Mouse (Mus musculus) C2C12 (cell line): ENCODE data around the gene Paqr9. TPM values are rescaled to one million over a fixed set of nuclear protein-coding genes. Genes with fewer than 3 reads are reported as not detected.

ENCODE experiments used
- H3K27me3 ChIP-seq: one replicate; pipeline ENCODE4 v1.6.1; 2011; ENCODE audit not compliant: control insufficient read depth, insufficient read depth, insufficient read length
- H3K36me3 ChIP-seq: one replicate; pipeline ENCODE4 v1.6.1; 2011; ENCODE audit not compliant: control insufficient read depth, insufficient read depth
- H3K4me3 ChIP-seq: one replicate; pipeline ENCODE4 v1.5.1; 2011; ENCODE audit warnings: mild to moderate bottlenecking, control low read depth; ENCODE audit not compliant: poor library complexity, insufficient read depth, severe bottlenecking
- H3K79me2 ChIP-seq: one replicate; pipeline ENCODE4 v1.6.1; 2011; ENCODE audit not compliant: control insufficient read depth, insufficient read depth
- H3K79me3 ChIP-seq: one replicate; pipeline ENCODE4 v1.6.1; 2011; ENCODE audit warnings: low read depth, control low read depth
- H3ac ChIP-seq: one replicate; pipeline ENCODE3; 2011; ENCODE audit warnings: low read depth; ENCODE audit not compliant: control insufficient read depth, insufficient read length
- CEBPB ChIP-seq: IDR thresholded peaks from one replicate; pipeline ENCODE4 v1.6.1; 2011; ENCODE audit warnings: low read depth, mild to moderate bottlenecking, control low read depth, moderate library complexity
- CTCF ChIP-seq: IDR thresholded peaks from one replicate; pipeline ENCODE4 v1.5.1; 2011; ENCODE audit not compliant: control insufficient read depth, insufficient read depth, insufficient read length
- FOSL1 ChIP-seq: IDR thresholded peaks from one replicate; pipeline ENCODE4 v1.8.0; 2011; ENCODE audit warnings: mild to moderate bottlenecking, low read length; ENCODE audit not compliant: poor library complexity, insufficient read depth, severe bottlenecking
- MAX ChIP-seq: IDR thresholded peaks from one replicate; pipeline ENCODE4 v1.6.1; 2011; ENCODE audit warnings: mild to moderate bottlenecking, control low read depth
- MYOD1 ChIP-seq: IDR thresholded peaks from one replicate; pipeline ENCODE4 v1.6.1; 2011; ENCODE audit warnings: low read depth; ENCODE audit not compliant: control insufficient read depth, insufficient read length
- MYOG ChIP-seq: IDR thresholded peaks from one replicate; pipeline ENCODE4 v1.6.1; 2011; ENCODE audit not compliant: control insufficient read depth, insufficient read length; ENCODE audit errors: extremely low read depth
- USF1 ChIP-seq: IDR thresholded peaks from one replicate; pipeline ENCODE4 v1.6.1; 2011; ENCODE audit warnings: low read depth, mild to moderate bottlenecking, control low read depth, moderate library complexity
- polyA plus RNA-seq: library from polyadenylated mRNA; unstranded; fragments of >200 nt; fragmentation: generic; extraction: Trizol; gene quantifications from one replicate; pipeline ENCODE4 v1.2.1, GENCODE M21; 2012; ENCODE audit warnings: missing spikeins

Paqr9 gene
- polyA plus RNA-seq, 1 experiment, result under 0.01 TPM

DNA sequence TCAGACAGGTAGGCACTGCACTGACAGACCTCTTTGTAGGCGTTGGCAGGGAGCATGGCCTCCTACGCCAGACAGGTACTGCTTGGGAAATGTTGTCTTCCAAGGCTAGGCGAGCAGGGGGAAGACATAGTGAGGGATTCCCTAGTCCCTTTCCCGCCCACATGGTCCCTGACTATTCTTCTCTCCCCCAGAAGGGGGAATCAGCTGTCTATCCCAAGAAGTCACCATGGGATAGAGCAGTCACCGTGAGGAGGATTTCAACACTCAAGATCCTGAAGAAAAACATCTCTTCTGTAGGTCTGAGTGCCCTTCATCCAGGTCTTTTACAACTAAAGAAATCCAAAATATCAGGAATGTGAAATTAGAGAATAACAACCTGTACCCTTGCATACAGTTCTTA, 47.7 kb downstream of the Paqr9 start:
- TF ChIP-seq USF1 (no peak), FOSL1 (no peak), MYOD1 (no peak), MAX (no peak), CEBPB (no peak), CTCF (no peak), MYOG (no peak)
- Histone ChIP-seq H3K27me3 (no peaks in the 10 kb centered on the region), H3K79me3 (no peaks in the 10 kb centered on the region), H3ac (no peak overlapping the region), H3K36me3 (no peaks in the 10 kb centered on the region), H3K4me3 (no peak overlapping the region), H3K79me2 (no peaks in the 10 kb centered on the region)

DNA sequence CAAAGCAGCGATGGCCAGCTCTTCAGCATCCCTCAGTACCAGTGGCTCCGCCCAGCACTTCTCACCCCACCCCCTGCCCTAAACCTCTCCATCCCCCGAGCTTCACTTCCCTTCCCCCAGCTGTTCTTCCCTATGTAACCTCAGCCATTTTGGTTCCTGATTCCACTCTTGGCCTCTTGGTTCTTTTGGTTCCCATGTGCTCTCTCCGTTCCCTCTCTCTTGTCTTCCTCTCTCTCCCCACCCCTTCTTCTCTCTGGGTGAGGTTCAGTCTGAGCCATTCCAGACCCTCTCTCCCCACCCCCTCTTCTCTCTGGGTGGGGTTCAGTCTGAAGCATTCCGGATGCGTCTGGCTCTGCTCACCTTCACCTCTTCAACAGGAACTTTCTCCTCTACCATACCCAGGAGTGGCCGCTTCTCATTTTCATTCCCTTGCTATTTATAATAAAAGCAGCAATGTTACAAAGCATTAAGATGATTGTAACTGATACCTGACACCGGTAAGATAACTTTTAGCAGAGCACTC, 52.9 kb downstream of the Paqr9 start:
- Histone ChIP-seq H3K4me3 (no peak overlapping the region), H3ac (no peak overlapping the region), H3K79me2 (no peaks in the 10 kb centered on the region), H3K36me3 (no peaks in the 10 kb centered on the region), H3K27me3 (no peaks in the 10 kb centered on the region), H3K79me3 (no peaks in the 10 kb centered on the region)
- no peak for TF ChIP-seq MYOG
- TF ChIP-seq USF1, result no peak
- no peak for TF ChIP-seq MAX
- TF ChIP-seq MYOD1, result no peak
- TF ChIP-seq CEBPB, result no peak
- no peak for TF ChIP-seq FOSL1
- TF ChIP-seq CTCF, result no peak

DNA sequence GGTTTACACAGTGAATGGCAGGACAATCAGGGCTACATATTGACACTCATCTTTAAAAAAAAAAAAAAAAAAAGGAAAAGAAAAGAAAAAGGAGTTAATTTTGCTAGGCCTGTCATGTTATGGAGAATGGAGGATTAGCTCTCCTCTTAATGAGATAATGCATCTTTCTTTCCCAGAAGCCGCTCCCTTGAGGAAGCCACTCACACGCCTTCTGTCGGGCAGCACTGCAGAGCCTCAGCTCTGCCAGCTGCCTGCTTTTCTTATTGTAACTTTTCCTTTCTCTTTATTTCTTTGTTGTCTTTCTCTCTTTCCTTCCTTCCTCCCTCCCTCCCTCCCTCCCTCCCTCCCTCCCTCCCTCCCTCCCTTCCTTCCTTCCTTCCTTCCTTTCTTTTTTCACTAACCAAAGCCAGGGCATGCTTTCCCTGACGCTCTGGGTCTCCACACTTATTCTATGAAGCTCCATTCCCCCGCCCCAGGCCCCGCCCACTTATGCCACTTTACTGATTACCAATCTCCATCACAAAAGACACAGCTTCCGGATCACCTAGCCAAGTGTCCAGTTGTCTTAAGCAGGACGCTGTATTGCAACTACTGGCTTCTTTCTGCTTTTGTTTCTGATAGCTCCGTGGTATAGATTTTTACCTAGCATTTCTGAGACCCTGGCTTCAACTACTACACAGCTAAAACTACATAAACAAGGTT, 54.1 kb downstream of the Paqr9 start:
- TF ChIP-seq MYOG, result no peak
- no peak for TF ChIP-seq CTCF
- TF ChIP-seq USF1, result no peak
- TF ChIP-seq MAX, result no peak
- no peak for TF ChIP-seq MYOD1
- TF ChIP-seq CEBPB, result no peak
- no peak for TF ChIP-seq FOSL1
- Histone ChIP-seq H3K4me3 (no peak overlapping the region), H3ac (no peak overlapping the region)

DNA sequence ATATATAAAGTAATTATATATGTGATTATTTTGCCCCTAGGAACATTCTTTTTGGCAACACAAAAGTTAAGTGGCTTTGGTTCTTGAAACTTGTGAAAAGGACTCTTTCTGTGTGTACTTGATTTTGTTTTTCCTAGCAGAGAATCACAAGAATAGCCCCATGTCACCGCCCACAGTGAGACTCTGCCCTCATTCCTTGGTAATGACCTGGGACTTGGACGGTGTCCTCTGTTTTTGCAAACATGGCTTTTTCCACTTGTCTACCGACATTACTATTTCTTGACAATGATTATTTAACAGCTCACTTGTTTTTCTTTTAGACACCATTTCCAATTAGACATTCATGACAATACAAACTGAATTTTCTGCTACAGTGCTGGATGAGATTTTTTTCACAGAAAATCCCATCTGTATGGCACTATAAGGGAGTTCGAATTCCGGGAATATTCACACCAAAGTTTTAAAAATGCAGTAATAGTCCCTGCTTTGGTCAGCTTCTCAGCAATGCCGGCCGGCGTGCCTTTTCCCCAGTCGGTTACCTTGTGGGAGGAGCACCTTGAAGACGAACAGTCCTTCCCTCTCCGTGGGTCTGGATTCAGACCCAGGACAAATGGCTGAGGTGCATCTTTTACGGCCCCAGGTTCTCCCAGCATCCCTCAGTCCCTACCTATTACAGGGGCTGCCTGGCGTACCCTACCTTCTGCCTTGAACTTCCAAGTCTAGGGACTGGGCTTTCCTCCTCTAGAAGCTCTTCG, 55.6 kb downstream of the Paqr9 start:
- Histone ChIP-seq H3K79me2 (no peaks in the 10 kb centered on the region), H3ac (no peak overlapping the region), H3K4me3 (no peak overlapping the region), H3K36me3 (no peaks in the 10 kb centered on the region), H3K79me3 (no peaks in the 10 kb centered on the region), H3K27me3 (no peaks in the 10 kb centered on the region)
- no peak for TF ChIP-seq CEBPB
- no peak for TF ChIP-seq MYOG
- TF ChIP-seq USF1, result no peak
- no peak for TF ChIP-seq MAX
- TF ChIP-seq MYOD1, result no peak
- no peak for TF ChIP-seq CTCF
- no peak for TF ChIP-seq FOSL1

More for the DNA sequence above, 54.1 kb downstream of the Paqr9 start:
- H3K79me2 ChIP-seq, result no peaks in the 10 kb centered on the region
- H3K36me3 ChIP-seq, result no peaks in the 10 kb centered on the region
- H3K27me3 ChIP-seq, result no peaks in the 10 kb centered on the region
- H3K79me3 ChIP-seq, result no peaks in the 10 kb centered on the region

DNA sequence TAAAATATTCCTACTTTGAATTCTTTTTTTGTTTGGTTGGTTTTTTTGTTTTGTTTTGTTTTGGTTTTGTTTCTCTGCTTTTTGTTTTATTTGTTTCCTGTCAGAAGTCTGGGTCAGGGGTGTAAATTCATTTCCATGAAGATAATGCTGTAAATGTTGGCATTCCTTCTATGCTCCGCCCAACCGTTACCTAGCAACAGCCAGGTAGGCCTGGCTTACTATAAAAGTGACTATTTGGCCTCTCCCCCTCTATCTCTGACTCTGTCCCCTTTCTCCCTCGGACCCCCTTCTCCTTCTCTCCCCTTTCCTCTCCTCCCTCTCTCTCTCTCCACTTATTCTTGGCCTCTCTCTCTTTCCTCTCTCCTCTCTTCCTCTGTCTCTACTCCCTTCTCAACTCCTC, 56.5 kb downstream of the Paqr9 start:
- no peaks in the 10 kb centered on the region for H3K36me3 ChIP-seq
- TF ChIP-seq CTCF (no peak), CEBPB (no peak), USF1 (no peak), FOSL1 (no peak), MYOG (no peak), MYOD1 (no peak), MAX (no peak)

More for the DNA sequence above, 56.5 kb downstream of the Paqr9 start:
- Histone ChIP-seq H3K4me3 (no peak overlapping the region), H3K79me2 (no peaks in the 10 kb centered on the region), H3K79me3 (no peaks in the 10 kb centered on the region), H3K27me3 (no peaks in the 10 kb centered on the region), H3ac (no peak overlapping the region)

Other genes with a start within 250 kb of the Paqr9 start
- gene Chst2, start 152.9 kb upstream of the Paqr9 start, polyA plus RNA-seq, result 45.5 TPM
- gene U2surp, start 47.7 kb upstream of the Paqr9 start, polyA plus RNA-seq, result 12.0 TPM
- gene Pcolce2, start 77.9 kb downstream of the Paqr9 start, polyA plus RNA-seq, result 54.9 TPM
- 0.30 TPM for gene Trpc1, start 190.7 kb downstream of the Paqr9 start, polyA plus RNA-seq